In the genomic region with DNA sequence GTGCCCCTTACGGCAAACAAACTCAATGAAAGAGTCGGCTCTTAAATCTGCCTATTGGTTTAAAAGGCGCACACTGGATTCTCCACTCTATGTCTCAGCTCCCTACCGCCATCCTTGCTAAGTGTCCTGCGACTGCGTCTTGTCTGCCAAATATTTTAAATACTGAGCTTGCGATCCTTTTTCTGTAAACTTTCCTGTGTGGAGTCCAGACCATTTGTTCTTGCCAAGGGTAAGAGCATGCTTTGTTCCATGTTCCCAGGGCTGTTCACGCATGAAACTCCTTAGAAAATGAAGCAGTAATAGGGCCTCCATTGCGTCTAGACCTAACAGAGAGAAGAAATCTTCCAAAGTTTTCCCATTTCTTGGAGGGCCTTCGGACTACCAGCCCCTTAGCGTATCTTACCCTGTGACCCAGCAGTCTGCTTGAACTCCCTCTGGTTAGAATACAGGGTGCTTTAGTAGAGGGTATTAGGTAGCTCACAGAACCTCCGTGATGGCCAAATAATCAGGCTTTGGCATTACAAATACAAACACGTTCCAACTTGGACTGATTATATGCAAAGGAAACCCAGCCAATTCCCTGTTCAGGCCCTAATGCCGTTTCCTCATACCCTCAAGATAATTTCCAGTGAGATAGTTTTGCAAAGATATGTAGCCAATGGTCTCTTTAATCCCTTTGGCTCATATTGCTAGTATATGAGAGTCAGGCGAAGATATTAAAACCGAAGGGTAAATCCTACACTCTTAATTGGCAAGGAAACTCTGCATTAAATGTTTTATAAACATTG, we compare ENCODE assay signal across 11 mouse cellular contexts. TPM values are rescaled to one million over a fixed set of nuclear protein-coding genes. Genes with fewer than 3 reads are reported as not detected.
DNase-seq lines count a peak whose midpoint lies in the region; ATAC-seq and TF ChIP-seq lines count a peak whose summit lies in the region.
"Had no signal": no experiment of that assay in that cellular context is flagged by ENCODE, and none has a peak within 500 bp of the region (broad histone marks: within the 10 kb centered on the region; RNA-seq: fewer than 3 reads in every experiment).

No protein-coding gene starts in this region.

- no peak for DNase-seq in heart, postnatal 25 days (ENCODE audit: low spot score)
- peak; percentile 40 for DNase-seq in midbrain, postnatal 0 days (ENCODE audit: low spot score)
- no peak for DNase-seq in midbrain, embryonic 11.5 days (ENCODE audit: low spot score, missing footprints)
- peak; percentile 85 for DNase-seq in fat pad, adult 2 months (ENCODE audit: extremely low read depth, low read depth, low spot score)
- DNase-seq in thymus, adult 18-20 months = no peak
- DNase-seq: gastrocnemius, postnatal 25 days; kidney, postnatal 4 days had no signal

- no peak for TF ChIP-seq CTCF in midbrain, postnatal 0 days (IDR thresholded peaks at IDR 0.05)

- H3K36me3 ChIP-seq in heart, embryonic 14.5 days (ENCODE audit: control insufficient read depth, insufficient read depth, low read length) = no peaks in the 10 kb centered on the region
- no peaks in the 10 kb centered on the region for H3K36me3 ChIP-seq in midbrain, postnatal 0 days (ENCODE audit: insufficient read depth, low read length)
- H3K36me3 ChIP-seq in midbrain, embryonic 11.5 days (ENCODE audit: control insufficient read depth, insufficient read depth, low read length) = no peaks in the 10 kb centered on the region

- no peaks in the 10 kb centered on the region for H3K9me3 ChIP-seq in heart, embryonic 14.5 days (ENCODE audit: control insufficient read depth, low read length)
- no peaks in the 10 kb centered on the region for H3K9me3 ChIP-seq in midbrain, postnatal 0 days (ENCODE audit: low read length)
- H3K9me3 ChIP-seq in midbrain, embryonic 11.5 days (ENCODE audit: control insufficient read depth, low read length) = no peaks in the 10 kb centered on the region

- no peak overlapping the region for H3K9ac ChIP-seq in heart, embryonic 14.5 days (ENCODE audit: low read length)
- H3K9ac ChIP-seq in midbrain, postnatal 0 days (replicated peaks; ENCODE audit: low read length, poor library complexity, severe bottlenecking) = no peak overlapping the region
- H3K9ac ChIP-seq in midbrain, embryonic 11.5 days (ENCODE audit: low read length) = no peak overlapping the region

- whole genome bisulfite sequencing in heart, embryonic 14.5 days = 80% methylated on average over 16 of the region's 16 CpGs
- WGBS in midbrain, postnatal 0 days = 76% methylated on average over 16 of the region's 16 CpGs
- 91% methylated on average over 16 of the region's 16 CpGs for WGBS in midbrain, embryonic 11.5 days

- H3K4me3 ChIP-seq in heart, embryonic 14.5 days (ENCODE audit: control insufficient read depth in 1 of 2, insufficient read depth in 1 of 2, low read depth in 1 of 2, low read length in 2 of 2) = no peak overlapping the region
- no peak overlapping the region for H3K4me3 ChIP-seq in midbrain, postnatal 0 days (ENCODE audit: low read depth, low read length)
- no peak overlapping the region for H3K4me3 ChIP-seq in midbrain, embryonic 11.5 days (ENCODE audit: low read depth, low read length)

- H3K4me2 ChIP-seq in heart, embryonic 14.5 days (ENCODE audit: low read length) = no peak overlapping the region
- H3K4me2 ChIP-seq in midbrain, postnatal 0 days (ENCODE audit: low read depth, low read length, poor library complexity, severe bottlenecking) = no peak overlapping the region
- no peak overlapping the region for H3K4me2 ChIP-seq in midbrain, embryonic 11.5 days

- no peak for ATAC-seq in heart, embryonic 14.5 days (ENCODE audit: insufficient number of reproducible peaks, insufficient read depth, low FRiP score, low read depth)
- no peak for ATAC-seq in midbrain, postnatal 0 days (ENCODE audit: low FRiP score)
- no peak for ATAC-seq in midbrain, embryonic 11.5 days (ENCODE audit: low FRiP score)
- ATAC-seq in megakaryocyte-erythroid progenitor cell, adult 5-6 weeks (replicated peaks; ENCODE audit: low FRiP score, low TSS enrichment, poor library complexity, severe bottlenecking) = no peak

- H3K4me1 ChIP-seq in heart, embryonic 14.5 days (ENCODE audit: control insufficient read depth in 2 of 2, insufficient read depth in 2 of 2, low read length in 2 of 2) = no peaks in the 10 kb centered on the region
- no peaks in the 10 kb centered on the region for H3K4me1 ChIP-seq in midbrain, postnatal 0 days (ENCODE audit: insufficient read depth, low read length)
- no peaks in the 10 kb centered on the region for H3K4me1 ChIP-seq in midbrain, embryonic 11.5 days (ENCODE audit: control insufficient read depth, insufficient read depth, low read length)

- intact Hi-C loops in heart, postnatal 25 days (cut with DNase I) = no loop called here

- H3K27me3 ChIP-seq in heart, embryonic 14.5 days (ENCODE audit: control insufficient read depth, insufficient read depth, low read length) = no peaks in the 10 kb centered on the region
- H3K27me3 ChIP-seq in midbrain, postnatal 0 days (ENCODE audit: insufficient read depth, low read length) = no peaks in the 10 kb centered on the region
- H3K27me3 ChIP-seq in midbrain, embryonic 11.5 days (ENCODE audit: control insufficient read depth, insufficient read depth, low read length) = no peaks in the 10 kb centered on the region

- peak overlapping the region; percentile 27 to 44; a peak in 3 of 4 replicates for H3K27ac ChIP-seq in heart, embryonic 14.5 days (replicated peaks in 1 of 2; ENCODE audit: control insufficient read depth in 1 of 2, insufficient read depth in 1 of 2, low read depth in 2 of 2, low read length in 2 of 2)
- H3K27ac ChIP-seq in midbrain, postnatal 0 days (ENCODE audit: low read depth, low read length) = no peak overlapping the region
- H3K27ac ChIP-seq in midbrain, embryonic 11.5 days (ENCODE audit: low read depth, low read length) = no peak overlapping the region

RNA-seq across cellular contexts. Expression of a gene that starts 39.3 kb away (rescaled TPM):
- not detected in 2 replicates for polyA plus RNA-seq in heart, embryonic 14.5 days (2014; fragmentation: Nextera tagmentation; extraction: Ambion mirVana)
- total RNA-seq in heart, postnatal 25 days (2021) = not detected
- not detected in 2 replicates for total RNA-seq in midbrain, postnatal 0 days (2014; rRNA removed)
- polyA plus RNA-seq in midbrain, postnatal 0 days (2015; fragmentation: Nextera tagmentation; extraction: Ambion mirVana) = not detected in 2 replicates
- polyA plus RNA-seq in midbrain, embryonic 11.5 days (2014; fragmentation: Nextera tagmentation; extraction: Ambion mirVana) = not detected in 2 replicates
- total RNA-seq in megakaryocyte-erythroid progenitor cell, adult 5-6 weeks (2014; fragmentation: Nextera tagmentation) = not detected in 2 replicates
- not detected in 2 replicates for total RNA-seq in megakaryocyte-erythroid progenitor cell, adult 5-6 weeks (2017)
- total RNA-seq: gastrocnemius, postnatal 25 days; left cerebral cortex, postnatal 25 days; megakaryocyte, adult 5-6 weeks had no signal

Comparison
In these comparisons a context has a peak if more than half of its experiments do, and no peak if none do; other contexts are left out.
1. DNase-seq: peak in midbrain, postnatal 0 days (single experiment) and fat pad, adult 2 months (single experiment); none in heart, postnatal 25 days (single experiment), midbrain, embryonic 11.5 days (single experiment) and thymus, adult 18-20 months (0 of 2).
2. H3K27ac ChIP-seq: peak in heart, embryonic 14.5 days (2 of 2); none in midbrain, postnatal 0 days (single experiment) and midbrain, embryonic 11.5 days (single experiment).